Mouse (Mus musculus): ENCODE data around the gene Ppa2.

The Ppa2 gene

GRCm38 (mm10) chr3:133309954-133310808 lies at the start of gene Ppa2:
Ppa2 (plus strand) TSS chr3:133310110.
- DNase-seq = peak; percentile 87

- peak; percentile 51 for DNase-seq
These were observed 38.0 kb upstream of the Ppa2 start for GRCm38 (mm10) chr3:133271887-133272286.

- DNase-seq = no peak
These were observed 25.3 kb upstream of the Ppa2 start for GRCm38 (mm10) chr3:133284587-133284986.

- no peak for DNase-seq
These were observed 21.1 kb upstream of the Ppa2 start for GRCm38 (mm10) chr3:133288795-133289194.

- no peak for DNase-seq
These were observed 5.6 kb upstream of the Ppa2 start for GRCm38 (mm10) chr3:133304328-133304727.

GRCm38 (mm10) chr3:133308361-133308760 lies 1.5 kb upstream of the Ppa2 start:
- DNase-seq = no peak

GRCm38 (mm10) chr3:133309359-133309758 lies 551 bp upstream of the Ppa2 start:
- no peak for DNase-seq

GRCm38 (mm10) chr3:133310809-133311179 lies 884 bp downstream of the Ppa2 start:
- DNase-seq = no peak

- no peak for DNase-seq
These were observed 2.4 kb downstream of the Ppa2 start for GRCm38 (mm10) chr3:133312331-133312730.

GRCm38 (mm10) chr3:133312850-133313249 lies 2.9 kb downstream of the Ppa2 start:
- DNase-seq = no peak

- DNase-seq = no peak
These were observed 3.7 kb downstream of the Ppa2 start for GRCm38 (mm10) chr3:133313491-133314199.

GRCm38 (mm10) chr3:133314475-133314874 lies 4.6 kb downstream of the Ppa2 start:
- DNase-seq = peak; percentile 54

- DNase-seq = no peak
These were observed 5.1 kb downstream of the Ppa2 start for GRCm38 (mm10) chr3:133315011-133315410.

GRCm38 (mm10) chr3:133315647-133316046 lies 5.7 kb downstream of the Ppa2 start:
- no peak for DNase-seq

GRCm38 (mm10) chr3:133317845-133318244 lies 7.9 kb downstream of the Ppa2 start:
- no peak for DNase-seq

GRCm38 (mm10) chr3:133318596-133318995 lies 8.7 kb downstream of the Ppa2 start:
- no peak for DNase-seq

- DNase-seq = no peak
These were observed 9.9 kb downstream of the Ppa2 start for GRCm38 (mm10) chr3:133319795-133320194.

- DNase-seq = no peak
These were observed 10.4 kb downstream of the Ppa2 start for GRCm38 (mm10) chr3:133320313-133320712.

- no peak for DNase-seq
These were observed 12.0 kb downstream of the Ppa2 start for GRCm38 (mm10) chr3:133321928-133322327.

- no peak for DNase-seq
These were observed 12.6 kb downstream of the Ppa2 start for GRCm38 (mm10) chr3:133322552-133322951.

- no peak for DNase-seq
These were observed 15.2 kb downstream of the Ppa2 start for GRCm38 (mm10) chr3:133325135-133325534.

- DNase-seq = no peak
These were observed 18.6 kb downstream of the Ppa2 start for GRCm38 (mm10) chr3:133328551-133328950.

GRCm38 (mm10) chr3:133329406-133329805 lies 19.5 kb downstream of the Ppa2 start:
- no peak for DNase-seq

GRCm38 (mm10) chr3:133331184-133331866 lies 21.4 kb downstream of the Ppa2 start:
- no peak for DNase-seq

Data from cerebellum, adult 9-11 months (tissue).